Mouse (Mus musculus) right cerebral cortex, postnatal 25 days (tissue): ENCODE results near the gene Zbtb40.

Experiments used
- DNase-seq: peaks from one replicate; pipeline ENCODE4 v3.0.0; 2022

The Zbtb40 gene

DNA sequence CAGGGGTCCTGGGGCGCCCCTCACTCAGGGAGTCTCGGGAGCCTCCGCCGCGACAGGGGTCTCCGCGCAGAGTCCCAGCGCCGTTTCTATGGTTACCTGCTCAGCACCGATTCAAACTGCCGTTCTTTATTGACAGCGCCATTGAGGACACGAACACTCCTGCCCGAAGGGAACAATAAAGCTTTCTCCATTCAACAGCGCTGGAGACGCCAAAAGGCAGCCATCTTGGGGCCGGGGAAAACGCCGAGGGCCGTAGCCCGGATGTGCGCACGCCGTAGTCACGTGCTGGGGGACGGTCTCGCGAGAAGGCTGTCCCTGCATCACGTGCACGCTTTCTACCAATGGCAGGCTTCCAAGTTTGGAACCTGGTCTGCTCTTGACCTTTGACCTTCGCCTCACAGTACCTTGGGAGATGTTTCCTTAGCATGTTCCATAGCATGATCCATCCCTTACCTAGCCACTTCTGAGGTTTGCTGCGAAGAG lies at the start of gene Zbtb40:
Gene Zbtb40, minus strand, starts transcription at position 252 of the 483 bp plus-strand sequence.
- DNase-seq, result peak; percentile 94

DNA sequence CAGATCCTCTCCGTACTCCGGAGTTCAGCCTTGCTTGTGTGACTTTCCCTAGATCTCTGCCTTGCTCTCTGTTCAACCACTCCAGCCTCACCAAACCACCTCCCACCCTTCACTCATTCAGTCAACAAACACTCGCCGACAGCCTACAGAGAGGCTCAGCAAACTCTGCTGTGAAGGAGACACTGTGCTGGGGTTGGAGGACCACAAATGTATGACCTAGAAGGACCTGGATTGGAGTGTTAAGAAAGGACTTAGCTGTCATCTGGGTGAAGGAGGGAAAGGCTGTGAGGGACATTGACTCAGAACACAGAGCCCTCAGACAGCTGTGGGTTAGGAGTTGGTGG lies 49.4 kb upstream of the Zbtb40 start:
- no peak for DNase-seq

DNA sequence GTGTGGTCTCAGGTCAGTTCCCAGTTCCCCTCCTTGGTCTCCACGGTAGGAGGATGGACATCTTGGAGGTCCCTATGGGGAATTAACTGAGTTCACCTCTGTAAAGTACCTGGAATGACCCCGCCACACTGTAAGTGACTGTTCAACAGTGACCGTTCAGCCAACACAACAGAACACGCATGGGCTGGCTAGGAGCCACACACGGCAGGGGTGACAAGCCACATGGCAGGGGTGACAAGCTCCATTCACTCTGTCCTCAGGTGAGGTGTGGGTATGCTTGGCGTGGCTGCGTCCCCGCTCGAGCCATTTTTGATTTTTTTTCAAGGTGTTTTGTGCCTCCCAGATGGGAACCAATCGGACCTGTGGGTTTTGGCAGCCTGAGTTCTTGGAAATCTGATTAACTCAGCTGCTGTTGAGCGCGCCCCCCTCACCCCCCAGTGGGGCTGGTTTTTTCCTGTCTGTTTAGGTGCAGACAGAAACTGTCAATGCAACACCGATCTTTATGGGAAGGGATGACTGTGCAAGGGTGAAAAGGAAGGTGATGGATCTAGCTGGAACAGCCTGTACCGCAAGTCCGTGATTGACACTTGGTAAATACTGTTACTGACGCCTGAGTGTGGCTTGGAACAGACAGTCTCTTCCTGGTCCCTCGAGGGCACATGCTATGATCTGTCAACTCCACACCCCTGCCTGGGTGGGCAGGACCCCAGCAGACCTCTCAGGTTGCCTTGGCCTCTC lies 48.8 kb upstream of the Zbtb40 start:
- no peak for DNase-seq

DNA sequence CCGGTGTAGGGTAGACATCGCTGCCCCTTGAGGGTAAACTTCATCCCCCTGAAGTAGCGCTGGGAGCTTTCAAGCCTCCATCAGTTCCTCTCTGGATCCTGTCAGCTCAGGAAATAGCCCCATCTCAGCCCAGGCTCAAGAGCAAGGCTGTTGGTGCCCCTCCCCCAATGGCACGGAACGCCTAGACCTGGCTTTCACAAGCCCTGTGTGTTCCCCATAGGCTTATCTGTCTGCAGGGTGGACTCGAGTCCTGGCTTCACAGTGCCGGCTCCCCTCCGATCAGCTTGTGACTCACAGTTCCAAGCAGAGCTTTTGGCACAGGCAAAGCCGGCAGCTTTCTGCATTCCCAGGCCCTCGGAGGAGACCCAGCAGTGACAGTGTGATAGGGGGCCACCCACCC lies 47.8 kb upstream of the Zbtb40 start:
- no peak for DNase-seq

DNA sequence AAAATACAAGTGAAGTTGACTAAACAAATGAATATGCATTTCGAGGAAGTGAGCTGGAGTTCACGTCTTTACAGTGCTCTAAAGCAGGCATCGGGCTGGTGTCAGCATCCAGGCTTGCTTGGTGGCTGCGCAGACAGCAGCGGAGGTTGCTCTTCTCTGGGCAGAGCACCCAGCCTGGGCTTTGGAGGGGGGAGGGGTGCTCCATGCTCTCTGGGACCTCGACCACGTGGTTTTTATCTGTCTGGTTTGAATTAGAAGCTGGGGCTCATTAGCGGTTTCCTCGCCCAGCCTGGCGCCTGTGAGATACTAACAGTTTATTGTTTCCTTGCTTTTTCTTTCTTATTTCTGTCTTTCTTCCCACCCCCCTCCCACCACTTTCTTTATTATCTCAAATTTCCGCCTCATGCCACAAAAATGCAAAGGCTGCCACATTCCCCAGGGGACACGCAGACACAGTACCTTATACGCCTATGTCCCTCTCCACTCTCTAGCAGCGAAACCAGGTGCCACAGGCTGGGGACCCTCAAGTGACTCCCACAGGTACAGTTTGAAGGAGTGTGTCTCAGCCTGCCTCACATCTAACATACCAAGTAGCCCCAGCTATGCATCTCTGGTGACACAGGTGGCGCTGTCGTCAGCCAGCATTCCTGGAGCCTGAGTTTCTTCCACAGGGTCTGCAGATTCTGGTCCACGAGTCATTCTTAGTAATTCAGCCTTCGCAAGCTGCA lies 36.6 kb upstream of the Zbtb40 start:
- peak; percentile 27 for DNase-seq

DNA sequence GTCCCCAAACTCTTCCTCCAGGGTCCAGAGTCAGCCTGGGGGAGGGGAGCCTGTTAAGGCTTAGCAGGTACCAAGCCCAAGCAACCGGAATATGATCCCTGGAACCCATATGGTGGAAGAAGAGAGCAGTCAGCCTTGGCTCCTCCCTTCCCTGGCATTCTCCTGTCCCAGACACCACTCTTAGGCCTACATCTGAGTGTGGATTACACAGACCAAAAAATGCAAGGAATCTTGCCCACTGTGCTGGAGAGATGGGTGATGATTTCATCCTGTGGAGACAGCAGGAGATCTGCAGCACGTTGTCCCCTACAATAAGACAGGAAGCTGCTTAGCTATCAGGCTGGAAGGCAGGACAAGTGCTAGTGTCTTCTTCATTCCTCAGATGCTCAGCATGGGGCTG lies 34.3 kb upstream of the Zbtb40 start:
- no peak for DNase-seq

DNA sequence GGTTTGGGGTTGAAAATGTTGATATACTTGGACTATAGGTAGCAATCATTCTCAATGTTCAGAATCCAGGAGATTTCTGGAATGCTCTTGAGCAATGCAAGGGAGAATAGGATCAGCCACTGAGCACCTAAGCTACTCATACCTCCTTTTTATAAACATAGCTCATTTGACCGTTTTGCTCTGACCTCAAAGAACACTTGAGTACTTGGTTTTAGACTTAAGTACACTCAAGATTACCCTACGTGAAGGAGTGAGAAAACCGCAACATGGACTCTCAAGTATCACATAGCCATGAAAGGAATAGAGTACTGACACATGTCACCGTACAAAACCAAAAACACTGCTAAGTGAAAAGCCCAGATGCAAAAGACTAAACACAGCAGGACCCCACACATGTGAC lies 32.8 kb upstream of the Zbtb40 start:
- no peak for DNase-seq

DNA sequence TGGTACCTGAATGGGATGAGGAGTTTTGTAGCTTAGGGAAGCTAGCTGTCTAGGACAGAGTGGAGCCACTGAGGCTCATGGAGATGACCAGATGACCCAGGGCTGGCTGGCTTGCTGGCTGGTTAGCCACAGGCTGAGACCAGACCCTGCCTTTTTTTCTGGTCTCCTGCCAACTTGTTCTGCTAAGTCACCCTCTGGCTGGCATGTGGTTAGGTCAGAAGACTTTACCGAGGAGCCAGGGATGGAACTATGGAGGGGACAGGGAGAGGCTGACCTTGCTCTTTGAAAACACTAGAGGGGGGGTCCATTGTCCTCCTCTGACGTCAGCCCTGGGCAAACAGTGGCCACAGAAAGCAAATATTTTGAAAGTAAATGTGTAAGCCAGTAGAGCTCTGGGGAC lies 28.6 kb upstream of the Zbtb40 start:
- DNase-seq, result no peak

DNA sequence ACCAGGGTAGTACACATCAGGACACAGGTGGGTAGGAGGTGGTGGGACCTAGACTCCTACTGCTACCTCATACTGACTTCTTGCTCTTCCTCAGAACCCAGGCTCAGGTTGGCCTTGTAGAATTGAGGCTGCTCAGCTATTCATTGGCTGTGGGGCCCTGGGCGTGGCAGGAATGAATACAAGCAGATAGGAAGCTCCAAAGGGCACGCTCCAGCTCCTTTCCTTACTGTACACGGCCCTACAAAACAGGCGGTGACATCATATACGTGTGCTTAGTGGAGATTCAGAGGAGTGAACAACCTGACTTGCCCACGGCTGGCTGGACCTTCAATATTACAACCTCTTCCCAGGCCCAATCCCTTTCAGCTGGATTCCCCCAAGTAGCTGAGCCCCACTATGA lies 22.6 kb upstream of the Zbtb40 start:
- DNase-seq, result no peak

DNA sequence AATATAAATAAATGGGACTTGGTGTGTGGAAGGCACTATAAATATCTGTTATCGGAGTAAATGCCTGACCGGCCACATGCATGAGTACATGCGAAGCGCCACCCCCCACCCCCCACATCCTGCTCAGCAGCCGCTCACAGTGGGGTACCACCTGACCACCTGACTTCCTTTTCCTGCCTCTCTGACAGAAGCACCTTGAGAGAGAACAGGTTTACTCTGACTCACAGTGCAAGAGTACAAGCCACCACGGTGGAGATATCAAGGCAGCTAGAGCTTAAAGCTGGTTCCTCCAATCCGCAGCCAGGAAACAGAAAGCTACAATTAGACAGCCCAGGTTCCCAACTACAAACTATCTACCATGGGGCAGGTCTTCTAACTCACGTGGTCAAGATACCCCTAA lies 19.9 kb upstream of the Zbtb40 start:
- DNase-seq, result no peak

DNA sequence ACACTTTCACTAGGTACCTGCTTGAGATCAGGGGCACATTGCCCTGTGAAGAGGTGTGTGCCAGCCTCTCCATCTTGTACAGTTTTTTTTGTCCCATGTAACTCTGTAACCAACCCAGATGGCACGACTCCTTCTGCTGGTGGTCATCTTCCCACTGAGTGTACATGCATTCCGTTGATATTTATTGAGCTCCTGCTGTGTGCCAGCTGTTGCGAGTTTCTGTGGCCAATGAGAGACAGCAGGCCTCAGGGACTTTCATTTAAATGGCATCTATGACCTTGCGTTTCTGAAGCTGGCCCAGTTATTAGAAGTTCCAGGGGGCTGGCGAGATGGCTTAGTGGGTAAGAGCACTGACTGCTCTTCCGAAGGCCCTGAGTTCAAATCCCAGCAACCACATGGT lies 17.2 kb upstream of the Zbtb40 start:
- DNase-seq, result no peak

DNA sequence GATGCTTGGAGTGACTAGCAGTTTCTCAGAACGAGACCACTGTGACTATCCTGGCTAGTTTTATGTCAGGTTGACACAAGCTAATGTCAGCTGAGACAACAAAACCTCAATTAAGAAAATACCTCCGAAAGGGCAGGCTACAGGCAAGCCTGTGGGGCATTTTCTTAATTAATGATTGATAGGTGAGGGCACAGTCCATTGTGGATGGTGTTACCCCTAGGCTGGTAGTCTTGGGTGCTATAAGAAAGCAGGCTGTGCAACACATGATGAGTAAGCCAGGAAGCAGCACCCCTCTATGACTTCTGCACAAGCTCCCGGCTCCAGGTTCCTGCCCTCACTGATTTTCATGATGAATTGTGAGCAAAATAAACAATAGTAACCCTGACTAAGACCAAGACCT lies 6.3 kb upstream of the Zbtb40 start:
- no peak for DNase-seq

DNA sequence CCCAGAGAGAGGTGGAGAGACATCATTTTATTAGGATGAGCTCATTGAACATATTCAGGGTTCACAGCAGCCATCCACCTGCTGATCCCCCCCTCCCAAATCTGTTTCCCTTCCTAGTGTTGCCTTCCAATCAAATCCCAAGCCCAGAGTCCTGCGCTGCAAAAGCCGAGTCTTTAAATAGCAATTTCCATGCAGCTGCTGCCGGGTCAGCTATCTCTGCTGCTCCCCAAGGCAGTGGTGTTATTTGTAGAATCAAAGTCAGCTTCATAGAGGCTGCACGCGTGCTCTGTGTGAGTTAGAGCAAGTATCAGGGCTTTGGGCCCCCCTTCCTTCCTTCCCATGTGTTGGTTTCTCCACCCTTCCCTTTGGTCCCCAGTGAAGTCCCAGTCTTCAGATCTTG lies 5.2 kb upstream of the Zbtb40 start:
- no peak for DNase-seq

DNA sequence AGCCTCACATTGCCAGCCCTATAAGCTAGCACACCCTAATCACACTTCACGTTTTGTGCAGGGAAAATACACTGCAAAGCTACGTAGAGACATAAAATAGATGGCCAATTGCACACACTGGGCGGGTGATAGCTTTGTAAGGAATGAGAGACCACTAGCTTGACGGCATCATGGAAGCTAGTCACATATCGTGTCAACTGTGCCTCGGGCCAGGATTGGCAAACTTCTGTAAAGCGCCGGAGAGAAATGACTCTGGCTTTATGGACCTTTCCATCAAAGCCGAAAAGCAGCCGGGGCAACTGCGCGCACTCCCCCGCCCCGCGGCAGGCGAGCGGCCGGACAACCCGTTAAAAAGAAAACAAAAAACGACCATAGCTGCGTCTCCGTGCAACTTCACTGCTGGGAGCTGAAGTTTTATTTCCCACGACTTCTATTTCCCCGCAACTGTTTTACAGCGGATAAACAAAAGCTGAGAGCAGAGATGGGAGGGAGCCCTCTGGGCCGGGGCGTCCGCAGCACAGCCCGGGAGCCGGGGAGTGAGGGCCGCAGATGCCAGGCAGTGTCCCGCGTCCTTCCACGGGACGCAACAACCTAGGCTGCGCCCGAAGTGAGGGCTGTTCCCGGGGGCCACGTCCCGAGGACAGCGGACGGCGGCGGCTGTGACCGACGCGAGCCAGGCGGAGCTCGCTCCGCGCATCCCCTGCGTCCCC lies 606 bp downstream of the Zbtb40 start:
- DNase-seq, result no peak

DNA sequence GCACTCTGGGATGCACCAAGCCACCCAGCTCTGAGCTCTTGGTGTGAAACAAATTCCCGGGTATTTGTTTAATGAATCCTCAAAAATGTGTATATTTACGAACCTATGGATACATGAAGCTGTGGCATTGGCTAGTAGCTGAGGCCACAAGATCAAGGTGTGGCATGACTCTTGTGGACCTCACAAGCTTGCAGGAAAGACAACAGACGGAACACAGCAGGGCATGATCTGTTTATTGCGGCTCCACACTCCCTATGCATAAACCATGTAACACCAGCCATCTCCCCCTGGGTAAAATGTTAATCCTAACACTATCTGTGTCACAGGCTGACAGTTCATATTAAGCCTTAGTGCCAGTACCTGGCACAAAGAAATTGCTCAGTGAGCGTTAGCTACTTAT lies 2.5 kb downstream of the Zbtb40 start:
- DNase-seq, result no peak

DNA sequence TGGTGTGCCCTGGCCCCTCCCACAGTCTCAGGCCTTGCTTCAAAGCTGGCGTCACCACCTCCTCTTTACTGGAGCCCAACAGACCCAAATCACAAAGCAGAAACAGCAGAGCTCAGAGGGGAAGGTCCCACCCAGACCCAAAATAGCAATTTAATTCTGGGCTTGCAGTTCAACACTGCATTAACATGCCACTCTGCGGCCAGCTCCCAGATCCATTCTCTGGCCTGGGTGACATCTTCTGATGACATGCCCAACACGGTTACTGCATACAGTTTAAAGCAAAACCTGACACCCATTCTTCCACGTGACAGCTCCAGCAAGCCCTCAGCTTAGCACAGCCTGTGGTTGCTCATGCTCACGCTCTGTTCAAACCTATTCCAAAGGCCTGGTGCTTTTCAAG lies 4.1 kb downstream of the Zbtb40 start:
- DNase-seq, result no peak

DNA sequence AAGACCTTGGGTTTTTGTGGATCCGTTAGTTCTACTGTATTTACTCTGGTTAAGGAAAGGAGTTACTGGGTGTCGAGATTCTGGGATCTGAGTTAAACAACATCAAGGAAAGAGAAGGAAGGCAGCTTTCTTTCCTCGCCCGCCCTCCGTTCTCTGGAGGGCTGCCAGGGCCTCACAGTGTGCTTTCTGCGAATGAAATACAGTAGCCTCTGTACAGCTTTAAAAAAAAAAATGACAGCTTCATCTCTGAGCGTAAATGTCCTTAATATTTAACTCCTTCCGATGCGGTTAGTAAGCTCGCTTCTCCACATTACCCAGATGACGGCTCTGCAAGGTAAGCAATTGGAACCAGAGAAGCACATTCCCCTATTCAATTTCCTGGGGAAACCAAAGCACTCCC lies 4.8 kb downstream of the Zbtb40 start:
- no peak for DNase-seq

DNA sequence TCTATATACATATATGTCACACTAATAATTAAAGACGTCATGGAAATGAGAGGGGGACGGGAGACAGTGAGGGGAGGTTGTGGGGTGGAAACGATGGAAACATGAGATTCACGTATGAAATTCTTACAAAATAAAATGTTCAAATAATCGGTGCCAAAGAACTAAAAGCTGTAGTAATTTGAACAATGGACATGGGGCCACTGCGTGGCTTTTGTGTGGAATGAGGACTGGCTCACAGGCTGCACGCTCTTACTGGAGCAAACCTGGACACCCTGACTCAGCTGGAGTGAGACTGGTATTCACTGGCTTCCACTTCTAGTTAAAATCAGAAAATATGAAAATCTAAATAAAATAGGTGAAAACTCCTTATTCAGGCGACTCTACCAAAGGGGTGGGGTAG lies 6.6 kb downstream of the Zbtb40 start:
- no peak for DNase-seq

DNA sequence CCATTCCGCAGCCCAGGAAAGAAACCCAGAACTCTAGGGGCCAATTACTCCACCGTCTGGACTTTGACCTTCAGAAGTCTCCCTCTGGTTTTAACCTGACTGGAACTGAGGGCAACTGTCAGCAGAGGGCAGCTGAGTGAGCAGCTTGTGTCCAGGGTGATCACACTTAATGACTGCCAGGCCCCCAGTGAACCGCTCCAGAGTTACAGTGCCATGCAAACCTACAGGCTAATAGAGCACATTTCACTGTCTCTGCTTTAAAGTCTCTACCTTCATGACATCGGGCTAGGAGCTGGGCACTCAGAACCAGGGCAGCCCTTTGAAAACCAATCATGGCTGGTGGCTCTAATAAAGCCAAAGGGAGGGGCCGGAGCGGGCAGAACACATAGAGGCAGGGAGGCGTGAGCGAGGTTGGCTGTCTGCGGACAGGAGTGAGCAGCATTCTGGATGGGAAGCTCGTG lies 7.4 kb downstream of the Zbtb40 start:
- DNase-seq, result no peak

DNA sequence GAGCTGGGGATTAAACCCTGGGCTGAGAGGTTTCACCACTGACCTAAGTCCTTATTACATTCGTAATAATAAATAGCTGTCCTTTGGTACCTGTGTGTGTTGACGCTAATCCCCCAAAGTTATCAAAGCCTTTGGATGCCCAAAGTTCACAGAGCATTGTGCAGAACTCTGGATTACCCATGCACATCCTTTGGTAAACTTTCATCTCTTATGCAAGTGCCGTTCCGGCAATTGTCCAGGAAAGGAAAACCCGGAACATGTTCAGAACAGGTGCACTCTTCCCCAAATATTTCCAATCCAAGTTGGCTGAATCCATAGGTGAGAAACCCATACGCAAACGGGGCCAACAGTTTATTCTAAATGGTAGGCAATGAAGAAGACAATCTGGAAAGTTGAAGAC lies 9.2 kb downstream of the Zbtb40 start:
- no peak for DNase-seq

DNA sequence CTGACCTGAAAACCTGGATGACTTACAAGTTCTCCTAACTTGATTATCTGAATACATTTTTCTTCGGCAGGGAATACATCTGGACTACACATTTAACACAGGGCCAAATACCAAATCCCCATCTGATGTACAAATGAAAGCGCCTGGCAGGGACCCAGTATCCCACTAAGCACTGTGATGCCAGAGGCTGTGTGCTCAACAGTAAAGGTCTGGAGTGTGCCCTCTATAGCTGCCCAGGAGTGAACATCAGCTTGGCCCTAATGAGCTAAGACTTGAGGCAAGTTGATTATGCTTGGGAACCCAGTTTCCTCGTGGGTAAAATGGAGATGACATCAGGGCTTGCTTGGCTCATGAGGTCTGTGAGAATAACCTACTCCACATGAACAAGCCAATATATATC lies 10.1 kb downstream of the Zbtb40 start:
- no peak for DNase-seq

DNA sequence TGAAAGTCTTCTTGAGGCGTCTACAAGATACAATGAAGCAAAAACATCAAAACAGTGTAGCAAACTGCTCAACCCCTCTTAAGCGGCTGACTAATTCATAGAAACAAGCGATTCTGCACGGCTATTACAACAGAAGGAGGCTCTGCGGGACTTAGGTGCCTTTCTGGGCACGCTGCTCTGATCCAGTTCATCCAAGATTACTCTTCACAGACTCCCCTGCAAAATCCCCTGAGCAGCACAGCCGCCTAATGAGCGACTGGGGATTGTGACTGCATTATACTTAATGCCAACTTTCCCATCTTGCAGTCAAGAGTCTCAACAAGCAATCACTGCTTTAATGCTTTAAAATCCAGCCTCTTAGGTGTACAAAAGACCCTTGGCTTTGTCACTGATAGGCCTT lies 10.5 kb downstream of the Zbtb40 start:
- DNase-seq, result no peak

DNA sequence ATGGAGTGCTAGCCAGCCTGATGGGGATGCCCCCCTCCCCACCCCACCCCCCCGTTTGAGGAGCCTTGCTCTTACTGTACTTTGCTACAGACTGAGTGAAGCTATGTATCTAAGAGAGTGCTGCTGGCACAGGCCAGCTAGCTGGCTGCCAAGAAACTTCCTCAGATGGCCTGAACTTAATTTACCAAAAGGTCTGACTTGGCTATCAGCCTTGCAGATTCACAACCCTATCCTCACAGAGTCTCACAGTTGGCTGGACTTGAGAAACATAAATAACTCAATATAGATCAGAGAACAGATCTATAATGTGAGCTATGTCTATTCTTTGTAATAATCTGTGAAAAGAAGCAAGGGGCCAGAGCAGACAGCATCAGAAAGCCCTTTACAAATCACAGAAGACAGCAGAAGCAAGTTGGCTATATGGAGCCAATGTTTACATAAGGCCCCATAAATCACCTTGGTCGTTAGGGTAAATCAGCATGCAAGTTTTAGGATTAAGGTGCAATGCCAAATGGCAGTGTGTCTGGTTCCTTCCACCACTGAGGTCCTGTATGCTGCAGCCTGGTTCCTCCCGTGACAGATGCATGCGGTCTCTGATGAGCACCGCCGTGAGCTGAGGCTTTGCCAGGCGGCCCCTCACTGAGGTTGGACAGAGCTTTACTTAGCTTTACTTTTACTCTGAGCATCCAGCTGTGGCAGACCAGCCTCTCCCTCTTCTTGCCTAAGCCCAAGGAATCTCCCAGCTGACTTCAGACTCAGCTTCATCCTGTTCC lies 15.3 kb downstream of the Zbtb40 start:
- DNase-seq, result no peak
